Mouse (Mus musculus) embryo, embryonic 11 days (tissue): Measurements from ENCODE around the gene Olfr97.
A peak's percentile ranks its signal among the peaks of the same experiment; 100 is the strongest.
"Not testable (repeated sequence)": the region's sequence is repeated elsewhere in the genome, so short reads cannot be mapped to it uniquely, and the experiment has no call there.

Experiments used
- DNase-seq: peaks from one replicate; pipeline ENCODE4 v3.0.0-alpha.2; 2015

Gene Olfr97

GRCm38 (mm10) chr17:37237230-37237629 is at the start of gene Olfr97:
Gene Olfr97, minus strand, starts transcription at chr17:37237330.
- DNase-seq: not testable (repeated sequence)

- DNase-seq: no peak
Observed at GRCm38 (mm10) chr17:37283360-37283759, 46.2 kb upstream of the Olfr97 start, which contains the start of gene Olfr99. Gene Olfr99, minus strand, starts transcription at chr17:37283460.

GRCm38 (mm10) chr17:37280331-37280730 is 43.2 kb upstream of the Olfr97 start:
- no peak for DNase-seq

- DNase-seq: no peak
Observed at GRCm38 (mm10) chr17:37276573-37276972, 39.4 kb upstream of the Olfr97 start.

- DNase-seq: no peak
Observed at GRCm38 (mm10) chr17:37275626-37276248, 38.6 kb upstream of the Olfr97 start.

- peak; percentile 3 for DNase-seq
Observed at GRCm38 (mm10) chr17:37270702-37271092, 33.6 kb upstream of the Olfr97 start.

GRCm38 (mm10) chr17:37270058-37270701 is 33.0 kb upstream of the Olfr97 start, which contains the start of gene H2-M3:
Gene H2-M3, plus strand, starts transcription at chr17:37270220.
- DNase-seq: peak; percentile 85

- DNase-seq: no peak
Observed at GRCm38 (mm10) chr17:37263626-37264025, 26.5 kb upstream of the Olfr97 start, which contains the start of gene Olfr98. Gene Olfr98, minus strand, starts transcription at chr17:37263749.

- DNase-seq: peak; percentile 16
Observed at GRCm38 (mm10) chr17:37250544-37250943, 13.4 kb upstream of the Olfr97 start.

GRCm38 (mm10) chr17:37249460-37249859 is 12.3 kb upstream of the Olfr97 start:
- DNase-seq: no peak

- peak; percentile 12 for DNase-seq
Observed at GRCm38 (mm10) chr17:37246715-37247114, 9.6 kb upstream of the Olfr97 start.

GRCm38 (mm10) chr17:37242198-37242597 is 5.1 kb upstream of the Olfr97 start:
- DNase-seq: no peak

- peak; percentile 7 for DNase-seq
Observed at GRCm38 (mm10) chr17:37221879-37222278, 15.3 kb downstream of the Olfr97 start.

GRCm38 (mm10) chr17:37219846-37220245 is 17.3 kb downstream of the Olfr97 start, which contains the start of gene Olfr96:
Gene Olfr96, plus strand, starts transcription at chr17:37220146.
- no peak for DNase-seq

- no peak for DNase-seq
Observed at GRCm38 (mm10) chr17:37218486-37218885, 18.6 kb downstream of the Olfr97 start.

- DNase-seq: no peak
Observed at GRCm38 (mm10) chr17:37213018-37213417, 24.1 kb downstream of the Olfr97 start, which contains the start of gene Olfr95. Gene Olfr95, minus strand, starts transcription at chr17:37213118.

- DNase-seq: peak; percentile 25
Observed at GRCm38 (mm10) chr17:37210884-37211768, 26.0 kb downstream of the Olfr97 start.

GRCm38 (mm10) chr17:37203917-37204236 is 33.3 kb downstream of the Olfr97 start:
- no peak for DNase-seq

GRCm38 (mm10) chr17:37203206-37203916 is 33.8 kb downstream of the Olfr97 start:
- DNase-seq: peak; percentile 86

GRCm38 (mm10) chr17:37200894-37201293 is 36.2 kb downstream of the Olfr97 start, which contains the start of gene Olfr94:
Gene Olfr94, minus strand, starts transcription at chr17:37200994.
- DNase-seq: no peak

GRCm38 (mm10) chr17:37196845-37197724 is 40.0 kb downstream of the Olfr97 start:
- DNase-seq: peak; percentile 77
